Mouse (Mus musculus) CH12.LX (cell line): ENCODE measurements around the gene Fam219b. TPM values are rescaled to one million over a fixed set of nuclear protein-coding genes. Genes with fewer than 3 reads are reported as not detected.

ENCODE experiments used
- DNase-seq: peaks from one replicate; pipeline ENCODE4 v3.0.0-alpha.2; 2013; ENCODE audit errors: extremely low read depth
- H3K27ac ChIP-seq: 2 replicates; pipeline ENCODE4 v1.5.1; 2012; ENCODE audit warnings: low read depth, mild to moderate bottlenecking, control low read depth, moderate library complexity; ENCODE audit not compliant: insufficient read depth
- H3K27me3 ChIP-seq: replicated peaks from 2 replicates; pipeline ENCODE3; 2012; ENCODE audit warnings: inconsistent platforms
- H3K36me3 ChIP-seq, 2 experiments: replicated peaks in 1 of 2; 2 replicates each; pipeline versions ENCODE3 to v1.6.1; 2012; ENCODE audit warnings: inconsistent platforms in 1 of 2, low read length in 1 of 2, mild to moderate bottlenecking in 1 of 2, mixed read lengths in 1 of 2, moderate library complexity in 1 of 2; ENCODE audit not compliant: control insufficient read depth in 1 of 2, insufficient read depth in 1 of 2
- H3K4me1 ChIP-seq, 2 experiments: 2 replicates each; pipeline ENCODE4 v1.6.1; 2012; ENCODE audit warnings: inconsistent platforms in 1 of 2, moderate library complexity in 1 of 2; ENCODE audit not compliant: insufficient read depth in 2 of 2, control insufficient read depth in 1 of 2
- H3K4me2 ChIP-seq: 2 replicates; pipeline ENCODE4 v1.6.1; 2012; ENCODE audit warnings: low read depth, mild to moderate bottlenecking, control low read depth; ENCODE audit not compliant: poor library complexity, insufficient read depth, severe bottlenecking
- H3K4me3 ChIP-seq, 3 experiments: fragments of 150-350 bp in 1 of 3; sonication (generic) in 1 of 3; replicated peaks in 1 of 3; 2 replicates each; pipeline versions ENCODE3 to v1.5.1; 2011 to 2012; ENCODE audit warnings: low read depth in 2 of 3, low read length in 2 of 3, mild to moderate bottlenecking in 2 of 3, moderate library complexity in 2 of 3, control low read depth in 1 of 3, improper control_type of control experiment in 1 of 3, inconsistent platforms in 1 of 3, mixed read lengths in 1 of 3; ENCODE audit not compliant: poor library complexity in 1 of 3
- H3K79me2 ChIP-seq: replicated peaks from 2 replicates; pipeline ENCODE4 v1.6.1; 2012; ENCODE audit warnings: mild to moderate bottlenecking, moderate library complexity; ENCODE audit not compliant: control insufficient read depth, poor library complexity, insufficient read depth, severe bottlenecking; ENCODE audit errors: extremely low read depth
- H3K9ac ChIP-seq: 2 replicates; pipeline ENCODE4 v1.6.1; 2012; ENCODE audit warnings: low read depth, mild to moderate bottlenecking, control low read depth, moderate library complexity; ENCODE audit not compliant: insufficient read depth
- H3K9me3 ChIP-seq: replicated peaks from 2 replicates; pipeline ENCODE3; 2012; ENCODE audit warnings: low read length, inconsistent platforms, mixed read lengths
- CTCF ChIP-seq, 2 experiments: IDR thresholded peaks in 1 of 2; conservative IDR thresholded peaks in 1 of 2; 2 replicates each; pipeline ENCODE4 v1.5.1; 2011 to 2012; ENCODE audit warnings: low read depth in 2 of 2, low read length in 2 of 2, improper control_type of control experiment in 1 of 2, inconsistent platforms in 1 of 2, mild to moderate bottlenecking in 1 of 2, moderate library complexity in 1 of 2
- E2F4 ChIP-seq: IDR thresholded peaks from 2 replicates; pipeline ENCODE4 v1.6.1; 2011; ENCODE audit warnings: low read depth, low read length, improper control_type of control experiment; ENCODE audit not compliant: insufficient replicate concordance
- ELF1 ChIP-seq: IDR thresholded peaks from 2 replicates; pipeline ENCODE4 v1.6.1; 2014; ENCODE audit warnings: low read depth, mild to moderate bottlenecking, inconsistent platforms, low read length, improper control_type of control experiment
- ETS1 ChIP-seq: conservative IDR thresholded peaks from 2 replicates; pipeline ENCODE4 v1.6.1; 2012; ENCODE audit warnings: low read depth, mild to moderate bottlenecking, inconsistent platforms, low read length, improper control_type of control experiment, moderate library complexity
- GABPA ChIP-seq: IDR thresholded peaks from 2 replicates; pipeline ENCODE4 v1.6.1; 2012; ENCODE audit warnings: low read depth, low read length, improper control_type of control experiment, inconsistent platforms; ENCODE audit not compliant: insufficient replicate concordance
- IRF4 ChIP-seq: IDR thresholded peaks from 2 replicates; pipeline ENCODE4 v1.6.1; 2014; ENCODE audit warnings: low read depth, mild to moderate bottlenecking, inconsistent platforms, low read length, improper control_type of control experiment
- JUND ChIP-seq: conservative IDR thresholded peaks from 2 replicates; pipeline ENCODE4 v1.6.1; 2011; ENCODE audit warnings: low read depth, low read length, improper control_type of control experiment
- MAZ ChIP-seq: IDR thresholded peaks from 2 replicates; pipeline ENCODE4 v1.6.1; 2012; ENCODE audit warnings: low read depth, mild to moderate bottlenecking, inconsistent platforms, low read length, improper control_type of control experiment, moderate library complexity
- MXI1 ChIP-seq: IDR thresholded peaks from 2 replicates; pipeline ENCODE4 v1.6.1; 2011; ENCODE audit warnings: mild to moderate bottlenecking, low read depth, low read length, improper control_type of control experiment
- NELFE ChIP-seq: IDR thresholded peaks from 2 replicates; pipeline ENCODE4 v1.6.1; 2011; ENCODE audit warnings: low read depth, low read length, improper control_type of control experiment
- NRF1 ChIP-seq: IDR thresholded peaks from 2 replicates; pipeline ENCODE4 v1.6.1; 2014; ENCODE audit warnings: low read depth, mild to moderate bottlenecking, inconsistent platforms, low read length, improper control_type of control experiment, moderate library complexity
- POLR2AphosphoS2 ChIP-seq: IDR thresholded peaks from 2 replicates; pipeline ENCODE4 v1.6.1; 2011; ENCODE audit warnings: low read depth, low read length, improper control_type of control experiment
- SIN3A ChIP-seq: IDR thresholded peaks from 2 replicates; pipeline ENCODE4 v1.6.1; 2012; ENCODE audit warnings: low read length, improper control_type of control experiment, inconsistent platforms
- SMC3 ChIP-seq: IDR thresholded peaks from 2 replicates; pipeline ENCODE4 v1.6.1; 2011; ENCODE audit warnings: low read depth, low read length, improper control_type of control experiment
- USF2 ChIP-seq: conservative IDR thresholded peaks from 2 replicates; pipeline ENCODE4 v1.6.1; 2011; ENCODE audit warnings: low read depth, low read length, improper control_type of control experiment
- ZMIZ1 ChIP-seq: IDR thresholded peaks from 2 replicates; pipeline ENCODE4 v1.6.1; 2012; ENCODE audit warnings: low read depth, mild to moderate bottlenecking, inconsistent platforms, low read length, improper control_type of control experiment
- dilution Hi-C: fragments of 300-500 bp; cut with MboI; formaldehyde crosslinking; loops from 2 replicates; pipeline ENCODE4 v1.14.3; 2020; ENCODE audit warnings: low sequenced_read_pairs; ENCODE audit not compliant: extremely low pct_unique_long_range_greater_than_20kb, extremely low pct_ligation_motif_present
- in situ Hi-C: fragments of 300-500 bp; cut with MboI; formaldehyde crosslinking; loops from 3 replicates; pipeline ENCODE4 v1.14.3; 2019; ENCODE audit warnings: low sequenced_read_pairs, low pct_ligation_motif_present, low pct_unique_long_range_greater_than_20kb, mixed read lengths
- polyA plus RNA-seq: library from polyadenylated mRNA; unstranded; fragments of >175 nt; gene quantifications from 2 replicates; pipeline ENCODE4 v1.2.1, GENCODE M21; 2012; ENCODE audit warnings: low read depth; ENCODE audit not compliant: insufficient read length
- total RNA-seq, 2 experiments: library from RNA; depleted of rRNA; stranded (reverse); fragments of 300-350 nt in 1 of 2; fragments of >200 nt in 1 of 2; gene quantifications; 2 replicates each; pipeline ENCODE4 v1.2.3; 2012 to 2014

Gene Fam219b
- total and polyA plus RNA-seq, 3 experiments = 8.3 to 10.6 (median 9.2) TPM

GRCm38 (mm10) chr9:57522114-57522860 lies 15.0 kb upstream of the Fam219b start:
- peaks cover 54% of the 10 kb centered on the region for H3K79me2 ChIP-seq
- dilution Hi-C loops = no loop called here
- no peaks in the 10 kb centered on the region for H3K27me3 ChIP-seq
- H3K4me1 ChIP-seq = peaks cover 0 to 41% of the 10 kb centered on the region in 2 experiments; a peak in 2 of 4 replicates
- in situ Hi-C loops = loop anchor here (5.0 kb wide), 1 partner anchor 130 kb away; the partner anchor contains the start of gene Csk
- H3K9ac ChIP-seq = peak overlapping the region; percentile 90
- peaks cover 0 to 12% of the 10 kb centered on the region in 2 experiments for H3K36me3 ChIP-seq
- H3K9me3 ChIP-seq = no peaks in the 10 kb centered on the region
- H3K4me3 ChIP-seq = peak overlapping the region; percentile 88 to 99 (median 89)
- TF ChIP-seq NRF1 (no peak), SIN3A (peak; percentile 66), ETS1 (no peak)
- TF ChIP-seq, all 38 proteins: peak for 1
- Histone ChIP-seq H3K4me2 (peak overlapping the region; percentile 97), H3K27ac (no peak overlapping the region)
- no peak for DNase-seq

- Histone ChIP-seq H3K4me2 (peak overlapping the region; percentile 97), H3K4me3 (peak overlapping the region in 2 of 3 experiments; percentile 88 to 89), H3K9ac (peak overlapping the region; percentile 90), H3K4me1 (peaks cover 0 to 40% of the 10 kb centered on the region in 2 experiments; a peak in 2 of 4 replicates), H3K27ac (no peak overlapping the region), H3K27me3 (no peaks in the 10 kb centered on the region), H3K36me3 (peaks cover 0 to 13% of the 10 kb centered on the region in 2 experiments), H3K9me3 (no peaks in the 10 kb centered on the region), H3K79me2 (peaks cover 57% of the 10 kb centered on the region)
- in situ Hi-C loops (loop anchor here (5.0 kb wide), 1 partner anchor 129 kb away; the partner anchor contains the start of gene Csk), dilution Hi-C loops (no loop called here)
- TF ChIP-seq JUND = no peak
- TF ChIP-seq MXI1 = no peak
- TF ChIP-seq NELFE = no peak
- TF ChIP-seq MAZ = no peak
- no peak for TF ChIP-seq ETS1
- TF ChIP-seq SIN3A = no peak
- no peak for TF ChIP-seq IRF4
- no peak for TF ChIP-seq SMC3
- TF ChIP-seq GABPA = no peak
- no peak for TF ChIP-seq USF2
- TF ChIP-seq POLR2AphosphoS2 = no peak
- no peak for TF ChIP-seq ZMIZ1
- no peak for TF ChIP-seq ELF1
- TF ChIP-seq CTCF (conservative IDR thresholded peaks at IDR 0.05 in 1 of 2, IDR thresholded peaks at IDR 0.05 in 1 of 2; ENCODE audit: low read depth in 2 of 2, low read length in 2 of 2) = no peak
- TF ChIP-seq E2F4 = no peak
- DNase-seq = no peak
These were observed 14.5 kb upstream of the Fam219b start for GRCm38 (mm10) chr9:57522861-57523246.
